Mouse (Mus musculus): ENCODE data around the gene Exoc2. TPM values are rescaled to one million over a fixed set of nuclear protein-coding genes. Genes with fewer than 3 reads are reported as not detected.
A peak's percentile ranks its signal among the peaks of the same experiment; 100 is the strongest.

Gene Exoc2
- total RNA-seq, 2 experiments from 2014 or later = 40.9 to 41.0 TPM

GRCm38 (mm10) chr13:30836342-30836741 is 137.6 kb downstream of the Exoc2 start:
- no peak for DNase-seq (ENCODE audit: low spot score in 2 of 2)
- intact Hi-C loops (cut with DNase I) = no loop called here

DNA sequence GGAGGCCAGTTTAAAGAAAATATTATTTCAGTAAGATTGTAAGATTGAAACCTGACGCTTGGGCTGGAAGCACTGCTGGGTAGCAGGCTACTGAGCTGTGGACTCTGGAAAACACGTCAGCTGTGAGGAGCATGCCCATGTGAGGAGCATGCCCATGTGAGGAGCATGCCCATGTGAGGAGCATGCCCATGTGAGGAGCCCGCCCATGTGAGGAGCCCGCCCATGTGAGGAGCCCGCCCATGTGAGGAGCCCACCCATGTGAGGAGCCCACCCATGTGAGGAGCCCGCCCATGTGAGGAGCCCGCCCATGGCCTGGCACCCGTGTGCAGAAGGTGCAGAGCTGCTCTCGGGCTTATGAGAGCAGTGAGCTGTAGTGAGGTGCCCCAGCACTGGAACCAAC is 139.0 kb downstream of the Exoc2 start:
- intact Hi-C loops (cut with DNase I) = no loop called here
- DNase-seq (ENCODE audit: low spot score in 2 of 2) = no peak

GRCm38 (mm10) chr13:30834349-30834748 is 139.5 kb downstream of the Exoc2 start:
- intact Hi-C loops (cut with DNase I) = no loop called here
- DNase-seq (ENCODE audit: low spot score in 2 of 2) = no peak

GRCm38 (mm10) chr13:30833476-30834149 is 140.3 kb downstream of the Exoc2 start:
- intact Hi-C loops (cut with DNase I) = no loop called here

DNA sequence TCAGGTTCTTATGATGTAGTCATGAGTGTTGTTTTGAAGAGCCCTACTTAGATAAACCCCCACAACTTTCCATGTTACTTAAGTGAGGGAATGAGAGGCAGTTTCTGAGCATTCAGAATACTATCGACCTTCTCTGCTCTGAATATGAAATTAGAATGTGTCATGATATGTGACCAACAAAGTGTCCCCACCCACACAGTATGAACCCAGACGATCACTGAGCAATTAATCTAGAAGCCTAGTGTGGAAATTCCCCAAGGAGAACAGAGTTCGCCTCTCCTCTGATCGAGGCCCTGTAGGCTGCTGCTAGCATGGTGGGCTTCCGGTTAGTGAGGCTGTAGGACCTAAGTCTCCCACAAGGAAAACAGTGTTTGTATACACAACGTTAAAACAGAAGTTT is 142.5 kb downstream of the Exoc2 start:
- intact Hi-C loops (cut with DNase I) = no loop called here
- no peak for DNase-seq (ENCODE audit: low spot score in 2 of 2)

More at GRCm38 (mm10) chr13:30833476-30834149, 140.3 kb downstream of the Exoc2 start:
- DNase-seq (ENCODE audit: low spot score in 2 of 2) = no peak

GRCm38 (mm10) chr13:30826511-30826910 is 147.4 kb downstream of the Exoc2 start:
- intact Hi-C loops (cut with DNase I) = no loop called here
- DNase-seq (ENCODE audit: low spot score in 2 of 2) = no peak

DNA sequence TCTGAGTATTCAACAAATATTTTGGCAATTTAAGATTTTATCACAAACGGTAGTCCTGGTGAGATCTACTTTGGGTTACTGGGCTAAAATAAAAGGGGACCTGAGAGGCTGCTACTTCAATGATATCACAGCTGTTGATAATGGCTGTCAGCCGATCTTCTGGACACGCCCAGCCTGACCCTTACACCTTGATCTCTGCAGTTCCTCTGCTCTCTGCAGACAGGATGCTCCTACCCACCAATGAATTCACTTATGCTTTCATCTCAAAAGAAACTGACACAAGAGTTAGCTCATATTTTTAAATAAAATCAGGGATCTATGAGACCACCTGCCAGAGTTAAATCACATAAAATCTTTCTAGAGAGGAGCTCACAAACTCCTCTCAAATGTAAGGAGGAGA is 149.0 kb downstream of the Exoc2 start:
- intact Hi-C loops (cut with DNase I) = no loop called here
- no peak for DNase-seq (ENCODE audit: low spot score in 2 of 2)

GRCm38 (mm10) chr13:30820555-30820954 is 153.3 kb downstream of the Exoc2 start:
- intact Hi-C loops (cut with DNase I) = no loop called here
- peak in 1 of 2 experiments; percentile 3 for DNase-seq (ENCODE audit: low spot score in 2 of 2)

DNA sequence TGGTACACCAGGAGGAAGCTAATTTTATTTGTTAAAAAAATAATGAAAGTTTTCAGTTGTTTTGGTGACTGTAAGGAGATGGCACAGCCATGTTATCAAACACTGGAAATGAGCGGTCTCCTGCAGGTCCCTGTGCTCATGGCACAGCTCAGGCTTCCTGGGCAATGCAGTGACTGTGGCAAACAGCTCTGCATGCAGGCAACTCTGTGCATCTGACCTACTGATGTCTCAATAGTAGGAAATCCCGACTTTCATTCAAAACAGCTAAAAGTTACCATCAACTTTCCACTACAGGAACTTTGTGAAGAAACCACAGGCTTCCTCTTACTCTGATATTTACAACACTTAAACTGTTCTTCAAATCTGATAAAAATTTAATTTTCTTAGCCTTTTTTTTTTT is 154.0 kb downstream of the Exoc2 start:
- intact Hi-C loops (cut with DNase I) = no loop called here
- no peak for DNase-seq (ENCODE audit: low spot score in 2 of 2)

- no peak for DNase-seq (ENCODE audit: low spot score in 2 of 2)
- intact Hi-C loops (cut with DNase I) = no loop called here
Observed at GRCm38 (mm10) chr13:30817436-30817835, 156.5 kb downstream of the Exoc2 start.

GRCm38 (mm10) chr13:30814256-30814655 is 159.6 kb downstream of the Exoc2 start:
- no peak for DNase-seq (ENCODE audit: low spot score in 2 of 2)
- intact Hi-C loops (cut with DNase I) = no loop called here

DNA sequence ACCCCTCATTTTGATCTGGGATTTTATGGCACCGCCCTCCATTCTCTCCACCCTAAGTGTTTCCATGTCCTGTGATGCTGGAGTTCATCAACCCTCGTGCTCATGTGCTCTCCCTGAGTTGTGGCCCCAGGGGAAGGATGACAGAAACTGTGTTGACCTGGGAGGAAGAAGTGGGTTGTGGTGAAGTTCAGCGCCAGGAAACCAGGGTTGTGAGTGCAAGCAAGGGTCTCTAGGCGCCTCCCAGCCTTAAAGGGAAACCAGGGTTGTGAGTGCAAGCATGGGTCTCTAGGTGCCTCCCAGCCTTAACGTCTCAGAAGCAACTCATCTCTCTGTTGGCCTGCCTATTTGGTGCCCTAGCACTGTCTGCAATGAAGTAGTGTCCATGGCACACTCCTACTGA is 160.4 kb downstream of the Exoc2 start:
- DNase-seq (ENCODE audit: low spot score in 2 of 2) = no peak
- intact Hi-C loops (cut with DNase I) = no loop called here

DNA sequence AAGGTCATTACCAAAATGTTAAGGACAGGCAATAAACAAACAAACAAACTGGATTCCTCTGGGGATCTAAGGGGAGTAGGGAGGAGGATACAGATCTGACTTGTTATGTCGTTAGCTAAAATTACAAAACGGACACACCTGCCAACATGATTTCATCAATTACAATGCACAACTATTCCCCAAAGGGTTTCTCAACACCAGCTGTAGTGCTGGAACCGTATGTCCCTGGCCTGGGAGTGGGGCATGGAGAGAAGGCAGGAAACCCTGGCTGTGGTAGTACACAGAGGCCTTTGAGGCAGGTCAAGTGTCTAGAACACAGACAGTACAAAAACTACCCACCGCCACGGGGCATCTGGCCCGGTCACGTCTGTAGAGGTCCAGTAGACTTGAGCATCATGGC is 164.7 kb downstream of the Exoc2 start:
- intact Hi-C loops (cut with DNase I) = no loop called here

GRCm38 (mm10) chr13:30802336-30802955 is 171.4 kb downstream of the Exoc2 start:
- DNase-seq (ENCODE audit: low spot score in 2 of 2) = no peak
- intact Hi-C loops (cut with DNase I) = no loop called here

More for the DNA sequence above, 164.7 kb downstream of the Exoc2 start:
- DNase-seq (ENCODE audit: low spot score in 2 of 2) = no peak

DNA sequence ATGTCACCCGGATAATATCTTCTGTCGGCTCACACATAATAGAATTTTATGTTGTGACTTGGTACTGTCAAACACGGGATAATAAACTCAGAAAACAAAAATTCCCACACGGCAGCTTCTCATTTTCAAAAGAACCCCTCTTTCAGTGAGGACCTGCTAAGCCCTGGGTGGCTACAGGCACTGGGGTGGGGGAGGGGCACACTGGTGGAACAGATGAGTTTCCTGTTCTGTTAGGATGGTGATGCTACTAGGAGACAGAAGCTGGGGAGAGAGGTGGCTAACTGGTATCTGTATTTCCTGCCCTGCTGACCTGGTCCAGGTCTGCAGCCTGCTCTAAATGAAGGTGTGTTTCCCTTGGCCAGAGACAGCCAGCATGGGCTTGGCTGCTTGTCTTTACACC is 172.0 kb downstream of the Exoc2 start:
- DNase-seq (ENCODE audit: low spot score in 2 of 2) = no peak
- intact Hi-C loops (cut with DNase I) = no loop called here

GRCm38 (mm10) chr13:30795960-30796359 is 177.9 kb downstream of the Exoc2 start:
- DNase-seq (ENCODE audit: low spot score in 2 of 2) = no peak
- intact Hi-C loops (cut with DNase I) = no loop called here

DNA sequence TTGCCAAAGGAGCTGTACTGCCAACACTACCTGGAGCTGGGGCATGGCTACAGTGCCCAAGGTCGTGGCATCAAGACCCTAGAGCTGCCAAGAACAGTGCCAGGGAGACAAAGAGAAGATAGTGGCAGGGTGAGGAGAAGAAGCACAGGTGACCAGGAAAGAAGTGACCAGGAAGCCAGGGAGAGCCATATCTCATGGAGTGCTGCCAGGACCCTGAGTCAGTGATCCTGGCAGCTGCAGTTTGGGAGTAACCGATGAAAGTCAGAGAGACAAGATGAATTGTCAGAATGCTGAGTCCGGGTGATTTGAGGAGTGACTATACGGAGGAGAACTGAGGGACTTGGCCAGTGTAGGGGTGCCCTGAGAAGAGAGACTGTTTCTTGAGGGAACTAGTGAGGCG is 180.3 kb downstream of the Exoc2 start:
- no peak for DNase-seq (ENCODE audit: low spot score in 2 of 2)
- intact Hi-C loops (cut with DNase I) = no loop called here

GRCm38 (mm10) chr13:30793196-30793595 is 180.7 kb downstream of the Exoc2 start:
- DNase-seq (ENCODE audit: low spot score in 2 of 2) = no peak
- intact Hi-C loops (cut with DNase I) = no loop called here

- DNase-seq (ENCODE audit: low spot score in 2 of 2) = no peak
- intact Hi-C loops (cut with DNase I) = no loop called here
Observed at GRCm38 (mm10) chr13:30792741-30793140, 181.2 kb downstream of the Exoc2 start.

DNA sequence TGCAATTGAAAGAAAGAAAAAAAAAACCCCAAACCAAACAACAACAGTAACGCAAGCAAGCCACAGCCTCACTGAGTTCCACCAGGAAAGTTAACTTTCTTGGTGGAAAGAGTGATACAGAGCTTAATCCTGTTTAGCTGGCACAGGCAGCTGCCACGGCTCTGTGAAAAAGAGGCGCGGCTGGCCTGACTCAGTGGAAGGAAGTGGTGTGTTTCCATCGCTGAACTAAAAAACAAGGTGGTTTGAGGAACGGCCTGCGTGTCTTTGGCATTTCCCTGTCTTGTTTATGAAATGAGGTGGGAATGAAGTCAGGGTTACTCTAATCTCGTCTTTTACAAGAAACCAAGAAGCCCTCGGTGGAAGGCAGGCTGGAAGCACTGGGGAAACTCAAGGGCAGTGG is 181.6 kb downstream of the Exoc2 start:
- intact Hi-C loops (cut with DNase I) = no loop called here
- DNase-seq (ENCODE audit: low spot score in 2 of 2) = no peak

GRCm38 (mm10) chr13:30790016-30790415 is 183.9 kb downstream of the Exoc2 start:
- no peak for DNase-seq (ENCODE audit: low spot score in 2 of 2)
- intact Hi-C loops (cut with DNase I) = no loop called here

All from left cerebral cortex, postnatal 36 days (tissue).